Mouse (Mus musculus) CH12.LX (cell line): ENCODE data around the gene Cnih4.

ENCODE experiments used
- CTCF ChIP-seq, 2 experiments: IDR thresholded peaks in 1 of 2; conservative IDR thresholded peaks in 1 of 2; 2 replicates each; pipeline ENCODE4 v1.5.1; 2011 to 2012; ENCODE audit warnings: low read depth in 2 of 2, low read length in 2 of 2, improper control_type of control experiment in 1 of 2, inconsistent platforms in 1 of 2, mild to moderate bottlenecking in 1 of 2, moderate library complexity in 1 of 2
- EP300 ChIP-seq: IDR thresholded peaks from 2 replicates; pipeline ENCODE4 v1.6.1; 2011; ENCODE audit warnings: low read length, improper control_type of control experiment
- MAX ChIP-seq: IDR thresholded peaks from 2 replicates; pipeline ENCODE4 v1.6.1; 2011; ENCODE audit warnings: low read length, improper control_type of control experiment
- MAZ ChIP-seq: IDR thresholded peaks from 2 replicates; pipeline ENCODE4 v1.6.1; 2012; ENCODE audit warnings: low read depth, mild to moderate bottlenecking, inconsistent platforms, low read length, improper control_type of control experiment, moderate library complexity
- MYC ChIP-seq: IDR thresholded peaks from 2 replicates; pipeline ENCODE4 v1.6.1; 2011; ENCODE audit warnings: low read depth, mild to moderate bottlenecking, improper control_type of control experiment, low read length
- POLR2A ChIP-seq: IDR thresholded peaks from 2 replicates; pipeline ENCODE4 v1.6.1; 2011; ENCODE audit warnings: low read depth, mild to moderate bottlenecking, improper control_type of control experiment, low read length
- RCOR1 ChIP-seq: conservative IDR thresholded peaks from 2 replicates; pipeline ENCODE4 v1.6.1; 2012; ENCODE audit warnings: low read depth, mild to moderate bottlenecking, inconsistent platforms, low read length, improper control_type of control experiment
- USF2 ChIP-seq: conservative IDR thresholded peaks from 2 replicates; pipeline ENCODE4 v1.6.1; 2011; ENCODE audit warnings: low read depth, low read length, improper control_type of control experiment
- ZC3H11A ChIP-seq: IDR thresholded peaks from 2 replicates; pipeline ENCODE4 v1.6.1; 2012; ENCODE audit warnings: low read depth, mild to moderate bottlenecking, inconsistent platforms, low read length, improper control_type of control experiment

DNA sequence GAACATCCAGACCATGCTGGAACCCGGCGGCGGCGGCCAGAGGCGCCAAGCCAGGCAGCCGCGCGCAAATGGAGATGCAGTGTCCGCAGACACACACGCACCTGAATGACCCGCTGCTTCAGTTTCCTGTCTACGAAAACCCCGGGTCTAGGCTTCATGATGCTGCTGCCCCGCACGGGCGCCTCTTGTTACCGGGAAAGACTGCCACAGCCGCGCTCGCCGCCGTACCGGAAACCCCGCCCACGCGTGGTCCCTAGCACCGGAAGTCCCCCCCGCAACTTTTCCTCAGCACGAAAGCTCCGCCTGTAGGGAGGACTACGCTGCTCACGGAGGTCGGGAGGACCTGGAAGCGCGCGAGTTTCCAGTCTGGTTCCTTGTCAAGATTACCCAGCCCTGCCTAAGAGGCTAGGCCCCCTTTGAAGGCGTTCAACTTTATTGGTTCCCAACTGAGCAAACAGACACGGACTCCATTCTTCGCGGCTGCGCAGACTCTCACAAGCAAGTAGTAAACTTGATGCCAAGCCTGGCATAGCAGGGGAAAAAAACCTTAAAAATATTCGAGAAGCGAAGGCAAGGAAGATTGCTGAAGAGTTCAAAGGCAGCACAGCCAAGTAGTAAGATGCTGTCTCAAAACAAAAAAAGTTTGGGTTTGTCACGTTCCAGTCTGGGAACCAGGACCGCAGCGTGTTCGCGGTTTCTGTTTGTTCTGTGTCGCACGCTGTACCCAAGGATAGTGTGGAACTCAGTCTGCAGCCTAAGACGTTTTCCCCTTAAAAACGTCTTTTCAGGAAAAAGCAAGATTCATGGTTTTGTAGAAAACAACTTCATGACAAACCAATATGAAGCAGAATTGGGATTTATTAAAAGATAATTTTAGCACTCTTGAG is at the start of gene Cnih4, which contains the start of gene Nvl:
- peak; percentile 58; the same call in 1 of the 2 replicates for TF ChIP-seq RCOR1
- TF ChIP-seq ZC3H11A: no peak
- peak; percentile 77 for TF ChIP-seq MYC
- TF ChIP-seq CTCF (conservative IDR thresholded peaks at IDR 0.05 in 1 of 2, IDR thresholded peaks at IDR 0.05 in 1 of 2; ENCODE audit: low read depth in 2 of 2, low read length in 2 of 2): no peak
- TF ChIP-seq MAZ: peak; percentile 100
- 0 out of 2 replicates have a peak, but pooled peaks have one; percentile 32 for TF ChIP-seq EP300
- TF ChIP-seq USF2: no peak; the same call in 1 of the 2 replicates
- peak; percentile 67; the same call in 1 of the 2 replicates for TF ChIP-seq POLR2A
- TF ChIP-seq MAX: peak; percentile 35; the same call in 1 of the 2 replicates
